ENCODE assay signal across 41 mouse cellular contexts in the genomic region with DNA sequence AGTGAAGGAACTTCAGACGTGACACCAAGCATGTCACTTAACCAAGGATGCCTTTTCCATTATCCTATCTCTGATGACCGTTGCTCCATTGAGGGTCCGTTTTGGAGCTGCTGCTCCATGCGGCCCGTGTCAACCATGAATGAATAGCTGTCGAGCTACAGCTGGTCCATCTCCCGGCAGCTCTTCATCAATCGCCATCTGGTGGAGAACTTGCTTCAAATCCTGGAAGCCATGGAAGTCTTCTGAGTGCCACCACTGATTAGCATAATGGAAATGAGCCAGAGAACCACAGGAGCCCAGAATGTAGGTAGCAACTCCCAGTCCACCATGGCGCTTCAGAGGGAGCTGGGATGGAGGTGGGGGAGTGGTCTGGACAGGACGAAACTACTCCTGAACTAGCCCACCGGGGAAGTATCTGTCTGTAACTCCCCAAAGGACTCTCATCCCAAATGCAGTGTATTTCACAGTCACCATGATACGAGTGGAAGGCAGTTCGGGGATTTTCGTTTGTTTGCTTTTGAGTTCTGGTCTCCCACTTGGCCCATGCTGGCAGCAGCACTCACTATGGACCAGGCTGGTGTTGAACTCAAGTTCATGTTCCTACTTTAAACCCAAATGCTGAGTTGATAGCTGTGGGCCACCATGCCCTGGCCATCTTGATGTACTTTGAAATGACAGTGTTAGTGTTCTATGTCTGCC. TPM values are rescaled to one million over a fixed set of nuclear protein-coding genes. Genes with fewer than 3 reads are reported as not detected.
DNase-seq lines count a peak whose midpoint lies in the region; ATAC-seq and TF ChIP-seq lines count a peak whose summit lies in the region.
"Had no signal": no experiment of that assay in that cellular context is flagged by ENCODE, and none has a peak within 500 bp of the region (broad histone marks: within the 10 kb centered on the region; RNA-seq: fewer than 3 reads in every experiment).

No protein-coding gene starts in this region.

- peak; percentile 49 for TF ChIP-seq CTCF in lung, postnatal 0 days (IDR thresholded peaks at IDR 0.05)

- no peak for ATAC-seq in cerebellum, adult (ENCODE audit: insufficient number of reproducible peaks, low FRiP score, low TSS enrichment)
- peak; percentile 58 for ATAC-seq in lung, postnatal 0 days
- ATAC-seq in kidney, embryonic 16.5 days (ENCODE audit: low FRiP score, low TSS enrichment): no peak
- no peak for ATAC-seq in megakaryocyte, adult 5-6 weeks (ENCODE audit: poor library complexity, severe bottlenecking)
- ATAC-seq: forebrain, postnatal 0 days; intestine, embryonic 15.5 days; midbrain, embryonic 16.5 days; Patski had no signal

- peak; percentile 15 to 30 for DNase-seq in cerebellum, postnatal 14 days
- peak; percentile 21 for DNase-seq in left cerebral cortex, postnatal 4 days
- DNase-seq in left cerebral cortex, postnatal 14 days (ENCODE audit: low spot score in 2 of 2): no peak
- DNase-seq in lung, postnatal 0 days (ENCODE audit: low spot score): peak; percentile 37
- DNase-seq: adrenal gland, postnatal 14 days; cerebellum, adult 18-20 months; cerebellum, postnatal 25 days; forebrain, postnatal 0 days; kidney, adult 8-10 months; kidney, postnatal 10 days; right cerebral cortex, adult 18-20 months; right cerebral cortex, postnatal 4 days; thymus, adult 18-20 months; thymus, postnatal 25 days had no signal

- no peak overlapping the region for H3K9ac ChIP-seq in lung, postnatal 0 days (replicated peaks; ENCODE audit: low read depth)
- H3K9ac ChIP-seq in kidney, embryonic 16.5 days (replicated peaks; ENCODE audit: low read length): no peak overlapping the region
- H3K9ac ChIP-seq: embryonic facial prominence, embryonic 15.5 days; forebrain, embryonic 12.5 days; forebrain, postnatal 0 days; heart, embryonic 15.5 days; hindbrain, embryonic 15.5 days; intestine, embryonic 15.5 days; limb, embryonic 13.5 days had no signal

- no peaks in the 10 kb centered on the region for H3K4me1 ChIP-seq in lung, postnatal 0 days (ENCODE audit: insufficient read depth, low read depth, low read length)
- H3K4me1 ChIP-seq in kidney, embryonic 16.5 days (ENCODE audit: insufficient read depth, low read length): no peaks in the 10 kb centered on the region
- H3K4me1 ChIP-seq: embryonic facial prominence, embryonic 15.5 days; forebrain, embryonic 12.5 days; heart, embryonic 15.5 days; hindbrain, embryonic 15.5 days; intestine, embryonic 15.5 days; limb, embryonic 13.5 days had no signal

- WGBS in lung, postnatal 0 days: 70% methylated on average over 14 of the region's 14 CpGs
- WGBS in kidney, embryonic 16.5 days: 84% methylated on average over 14 of the region's 14 CpGs

- H3K36me3 ChIP-seq in lung, postnatal 0 days (ENCODE audit: insufficient read depth, low read length): no peaks in the 10 kb centered on the region
- no peaks in the 10 kb centered on the region for H3K36me3 ChIP-seq in kidney, embryonic 16.5 days (ENCODE audit: insufficient read depth, low read length)
- H3K36me3 ChIP-seq: embryonic facial prominence, embryonic 10.5 days; embryonic facial prominence, embryonic 15.5 days; forebrain, embryonic 12.5 days; heart, embryonic 15.5 days; hindbrain, embryonic 15.5 days; intestine, embryonic 15.5 days; limb, embryonic 13.5 days had no signal

- no peak overlapping the region for H3K4me2 ChIP-seq in lung, postnatal 0 days (replicated peaks; ENCODE audit: low read depth, low read length)
- no peak overlapping the region for H3K4me2 ChIP-seq in kidney, embryonic 16.5 days (replicated peaks; ENCODE audit: low read depth, low read length)
- H3K4me2 ChIP-seq: embryonic facial prominence, embryonic 15.5 days; forebrain, embryonic 12.5 days; heart, embryonic 15.5 days; hindbrain, embryonic 15.5 days; intestine, embryonic 15.5 days; limb, embryonic 13.5 days; liver, embryonic 11.5 days; midbrain, embryonic 11.5 days had no signal

- H3K9me3 ChIP-seq in lung, postnatal 0 days (ENCODE audit: low read length): no peaks in the 10 kb centered on the region
- no peaks in the 10 kb centered on the region for H3K9me3 ChIP-seq in kidney, embryonic 16.5 days (ENCODE audit: low read length)
- H3K9me3 ChIP-seq: embryonic facial prominence, embryonic 10.5 days; embryonic facial prominence, embryonic 15.5 days; forebrain, embryonic 12.5 days; heart, embryonic 15.5 days; hindbrain, embryonic 15.5 days; intestine, embryonic 15.5 days; limb, embryonic 13.5 days had no signal

- H3K27me3 ChIP-seq in lung, postnatal 0 days (replicated peaks; ENCODE audit: insufficient read depth, low read length): no peaks in the 10 kb centered on the region
- H3K27me3 ChIP-seq in kidney, embryonic 16.5 days (ENCODE audit: insufficient read depth, low read length): no peaks in the 10 kb centered on the region
- H3K27me3 ChIP-seq: embryonic facial prominence, embryonic 15.5 days; forebrain, embryonic 12.5 days; heart, embryonic 15.5 days; hindbrain, embryonic 15.5 days; intestine, embryonic 15.5 days; limb, embryonic 13.5 days; Patski had no signal

- H3K27ac ChIP-seq in lung, postnatal 0 days (ENCODE audit: low read length): no peak overlapping the region
- H3K27ac ChIP-seq in kidney, embryonic 16.5 days (ENCODE audit: low read length): no peak overlapping the region
- H3K27ac ChIP-seq: embryonic facial prominence, embryonic 10.5 days; embryonic facial prominence, embryonic 15.5 days; forebrain, embryonic 12.5 days; heart, embryonic 15.5 days; hindbrain, embryonic 15.5 days; intestine, embryonic 15.5 days; limb, embryonic 13.5 days; stomach, postnatal 0 days had no signal

- no peak overlapping the region for H3K4me3 ChIP-seq in lung, postnatal 0 days (ENCODE audit: low read depth, low read length)
- H3K4me3 ChIP-seq in kidney, embryonic 16.5 days (ENCODE audit: low read length): no peak overlapping the region
- H3K4me3 ChIP-seq: embryonic facial prominence, embryonic 10.5 days; embryonic facial prominence, embryonic 15.5 days; forebrain, embryonic 12.5 days; heart, embryonic 15.5 days; hindbrain, embryonic 15.5 days; intestine, embryonic 15.5 days; limb, embryonic 13.5 days had no signal

- TF ChIP-seq EP300 in lung, postnatal 0 days (IDR thresholded peaks at IDR 0.05): no peak

- intact Hi-C loops in left cerebral cortex, postnatal 4 days (cut with DNase I): no loop called here
- intact Hi-C loops in left cerebral cortex, postnatal 14 days (cut with DNase I): no loop called here

RNA-seq across cellular contexts. Expression of gene D1Pas1, which starts 39.2 kb away (rescaled TPM):
- total RNA-seq in left cerebral cortex, postnatal 4 days (2021): under 1 TPM; 0.18 to 0.30 TPM
- total RNA-seq in left cerebral cortex, postnatal 14 days (2021): under 1 TPM in 1 of 2 experiments, not detected in 1; 0.11 TPM
- polyA plus RNA-seq in lung, postnatal 0 days (2015; fragmentation: Nextera tagmentation; extraction: Ambion mirVana): not detected in 2 replicates
- 0.05 TPM in 1 of 2 replicates, not detected in the other for polyA plus RNA-seq in kidney, embryonic 16.5 days (2015; fragmentation: Nextera tagmentation; extraction: Ambion mirVana)
- not detected in 2 replicates for total RNA-seq in megakaryocyte, adult 5-6 weeks (2015)
- not detected in 2 replicates for total RNA-seq in megakaryocyte, adult 5-6 weeks (2017)
- total RNA-seq: adrenal gland, postnatal 14 days; forebrain, postnatal 0 days; gastrocnemius, adult 8-10 months; gastrocnemius, postnatal 4 days; heart, adult 8-10 months; hematopoietic stem cell, adult 5-6 weeks; left cerebral cortex, adult 18-20 months; left cerebral cortex, postnatal 25 days; megakaryocyte progenitor cell, adult 5-6 weeks; MEL had no signal
- polyA plus RNA-seq: forebrain, embryonic 12.5 days; large intestine, adult 2 months; liver, embryonic 16.5 days; neural tube, embryonic 11.5 days; Patski; spleen, adult 2 months; stomach, postnatal 0 days had no signal

Comparison
In these comparisons a context has a peak if more than half of its experiments do, and no peak if none do; other contexts are left out.
1. DNase-seq: peak in cerebellum, postnatal 14 days (2 of 2), left cerebral cortex, postnatal 4 days (single experiment) and lung, postnatal 0 days (single experiment); none in left cerebral cortex, postnatal 14 days (0 of 2).